Mouse (Mus musculus) c-Kit-positive CD71-positive TER-119-negative erythroid progenitor cells, embryonic 14.5 days (primary cell): ENCODE measurements around the gene Ddb1.
"Not testable (repeated sequence)": the region's sequence is repeated elsewhere in the genome, so short reads cannot be mapped to it uniquely, and the experiment has no call there.

Source experiments
- DNase-seq: peaks from one replicate; pipeline ENCODE4 v3.0.0-alpha.2; 2013; ENCODE audit warnings: low read depth

Ddb1 gene

DNA sequence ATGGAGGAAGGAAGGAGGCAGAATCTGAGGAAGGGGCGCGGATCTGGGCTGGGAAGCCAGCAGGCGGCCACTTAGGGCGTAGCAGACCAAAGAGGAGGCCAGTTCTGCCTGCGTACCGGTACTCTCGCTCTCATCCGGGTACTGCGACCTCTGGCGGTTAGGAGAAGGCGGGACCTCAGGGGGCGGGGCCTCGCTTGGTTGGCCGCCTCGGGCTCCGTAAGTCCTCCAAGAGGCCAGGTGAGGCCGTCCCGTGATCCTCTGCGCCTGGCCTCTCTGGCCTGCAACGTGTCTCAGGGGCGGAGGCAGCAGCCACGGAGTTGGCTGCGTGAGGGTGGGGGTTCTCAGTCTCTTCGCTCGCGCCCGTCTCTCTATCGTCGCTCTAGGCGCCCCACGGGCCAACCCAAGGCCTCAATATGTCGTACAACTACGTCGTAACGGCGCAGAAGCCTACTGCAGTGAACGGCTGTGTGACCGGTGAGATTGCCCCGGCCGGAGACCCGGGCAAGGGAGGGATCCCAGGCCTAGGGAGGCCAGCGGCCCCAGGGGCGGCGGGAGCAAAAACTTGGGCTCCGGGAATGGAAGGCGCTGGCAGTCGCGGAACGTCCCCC lies at the start of gene Ddb1, which contains the start of gene Tkfc:
Ddb1 (plus strand) TSS at position 35 of the 608 bp plus-strand sequence.
Tkfc (minus strand) TSS at position 362 of the 608 bp plus-strand sequence.
- peak; percentile 97 for DNase-seq

DNA sequence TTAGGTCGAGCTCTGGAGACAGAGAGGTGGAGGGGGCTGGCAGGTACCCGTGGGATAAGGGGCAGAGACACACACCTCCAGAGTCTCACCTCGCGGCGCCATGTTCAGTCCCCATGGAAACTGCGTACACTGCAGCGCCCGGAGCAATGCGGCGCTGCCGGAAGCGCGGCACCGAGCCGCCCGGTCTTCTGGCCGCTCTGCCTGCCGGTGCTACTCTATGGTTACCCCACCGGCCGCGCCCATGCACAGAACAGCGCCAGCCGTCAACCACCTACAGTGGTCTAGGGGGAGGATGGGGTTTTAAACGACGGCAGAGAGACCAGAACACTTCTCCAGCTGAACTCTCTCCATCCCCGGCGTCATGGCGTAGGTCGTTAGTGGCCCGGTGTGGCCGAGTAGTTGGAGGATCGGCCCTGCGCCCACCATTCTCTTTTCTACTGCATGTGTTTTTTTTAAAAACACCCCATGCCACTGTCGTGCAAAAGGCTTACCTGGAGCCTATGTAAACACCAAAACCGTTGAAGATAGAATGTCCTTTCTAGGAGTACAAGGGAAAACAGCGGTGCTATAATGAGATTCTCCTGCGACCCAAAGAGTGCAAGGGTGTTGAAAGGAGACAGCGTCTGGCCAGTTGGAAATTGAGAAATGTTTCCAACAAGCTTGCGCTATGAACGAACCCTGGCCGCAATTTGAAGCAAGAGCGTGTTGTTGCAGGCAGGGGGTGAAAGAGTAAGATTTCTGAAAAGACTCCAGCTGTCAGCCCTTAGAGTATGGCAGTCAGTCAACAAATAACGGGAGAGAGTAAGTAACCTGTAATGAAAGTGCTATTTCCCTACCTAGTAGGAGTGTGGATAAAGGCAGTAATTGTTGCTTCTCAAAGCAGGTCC lies 49.3 kb upstream of the Ddb1 start, which contains the start of gene Tmem216:
Tmem216 (minus strand) TSS at position 615 of the 887 bp plus-strand sequence.
- peak; percentile 75 for DNase-seq

DNA sequence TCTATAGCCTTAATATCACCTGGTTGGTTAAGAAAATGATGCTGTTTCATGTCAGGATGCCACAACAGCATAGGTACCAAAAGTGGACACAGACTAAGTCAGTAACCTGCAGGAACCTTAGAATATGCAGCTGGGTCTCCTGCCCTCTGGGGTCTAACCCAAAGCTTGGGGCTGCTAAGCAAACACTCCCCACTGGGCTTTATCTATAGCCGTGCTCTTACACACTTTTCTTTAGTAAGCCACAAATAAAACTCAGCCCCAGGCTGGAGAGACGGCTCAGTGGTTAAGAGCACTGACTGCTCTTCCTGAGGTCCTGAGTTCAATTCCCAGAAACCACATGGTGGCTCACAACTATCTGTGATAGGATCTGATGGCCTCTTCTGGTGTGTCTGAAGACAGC lies 48.1 kb upstream of the Ddb1 start:
- no peak for DNase-seq

- no peak for DNase-seq
These were observed 47.7 kb upstream of the Ddb1 start for GRCm38 (mm10) chr19:10557430-10557829.

DNA sequence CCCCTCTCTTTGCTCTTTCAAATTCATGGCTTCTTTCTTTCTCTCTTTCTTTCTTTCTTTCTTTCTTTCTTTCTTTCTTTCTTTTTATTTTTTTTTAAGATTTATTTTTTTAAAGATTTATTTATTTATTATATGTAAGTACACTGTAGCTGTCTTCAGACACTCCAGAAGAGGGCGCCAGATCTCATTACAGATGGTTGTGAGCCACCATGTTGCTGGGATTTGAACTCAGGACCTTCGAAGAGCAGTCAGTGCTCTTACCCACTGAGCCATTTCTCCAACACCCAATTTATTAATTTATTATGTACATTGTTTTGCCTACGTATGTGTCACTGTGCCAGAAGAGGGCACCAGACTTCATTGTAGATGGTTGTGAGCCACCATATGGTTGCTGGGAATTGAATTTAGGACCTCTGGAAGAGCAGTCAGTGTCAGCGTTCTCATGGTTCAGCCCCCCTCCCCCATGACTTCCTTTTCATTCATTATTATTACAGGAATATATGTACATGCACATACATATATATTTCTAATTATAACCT lies 47.2 kb upstream of the Ddb1 start:
- not testable (repeated sequence) for DNase-seq

DNA sequence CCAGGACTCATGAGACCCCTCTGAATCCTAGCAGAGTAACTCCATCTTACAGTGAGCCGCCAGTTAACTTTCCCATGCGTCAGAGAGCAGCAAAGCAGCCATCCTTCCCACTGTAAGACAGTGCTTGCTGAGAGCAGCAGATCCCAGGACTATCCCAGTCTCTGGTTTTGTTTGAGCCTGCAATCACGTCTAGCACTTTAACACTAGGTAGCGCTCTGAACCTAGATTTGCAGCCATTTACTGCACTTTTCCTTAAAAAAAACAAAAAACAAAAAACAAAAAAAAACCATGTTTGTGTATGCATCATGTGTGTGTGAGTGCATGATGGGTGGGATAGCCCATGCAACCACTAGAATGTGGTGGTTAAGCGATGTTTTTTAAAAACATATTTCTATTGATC lies 45.0 kb upstream of the Ddb1 start:
- DNase-seq: no peak

- no peak for DNase-seq
These were observed 43.4 kb upstream of the Ddb1 start for GRCm38 (mm10) chr19:10561558-10562314.

DNA sequence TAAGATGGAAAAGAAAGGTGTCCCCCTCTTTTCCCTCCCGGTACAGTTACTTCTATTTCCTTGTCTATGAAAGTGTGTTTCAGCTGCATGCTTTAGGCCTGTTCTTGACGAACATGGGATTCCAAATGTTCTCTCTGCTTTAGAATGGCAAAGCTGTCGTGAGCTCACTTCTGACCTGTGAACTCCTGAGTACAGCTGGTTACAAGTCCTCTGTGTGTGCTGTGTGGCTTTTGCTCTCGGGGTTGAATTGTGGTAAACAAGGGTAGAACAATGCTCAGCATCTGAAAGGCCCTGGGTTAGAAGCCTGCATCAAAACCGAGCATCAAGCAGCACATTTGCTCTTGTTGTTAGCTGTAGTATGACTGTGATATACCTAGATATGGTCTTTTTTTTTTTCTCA lies 42.8 kb upstream of the Ddb1 start:
- no peak for DNase-seq

- no peak for DNase-seq
These were observed 40.8 kb upstream of the Ddb1 start for GRCm38 (mm10) chr19:10564278-10564677.

DNA sequence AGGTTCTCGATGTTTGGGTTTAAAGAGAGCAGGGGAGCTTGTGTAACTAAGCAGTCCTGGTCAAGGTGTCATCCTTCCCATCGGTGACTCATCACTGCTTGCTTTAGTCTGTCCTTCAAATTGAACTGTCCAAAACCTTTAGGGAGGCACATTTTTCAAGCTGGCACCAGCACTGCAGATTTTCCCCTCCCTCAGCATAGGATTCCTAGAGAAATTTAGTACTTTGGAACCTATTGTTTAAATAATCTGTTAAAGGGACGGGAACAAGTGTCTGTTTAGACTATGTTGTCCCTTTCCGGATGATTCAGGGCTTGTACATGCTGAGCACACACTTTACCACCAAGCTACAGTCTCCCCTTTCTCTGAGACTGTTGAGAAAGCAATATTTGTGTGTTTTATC lies 39.9 kb upstream of the Ddb1 start:
- no peak for DNase-seq

- DNase-seq: no peak
These were observed 35.5 kb upstream of the Ddb1 start for GRCm38 (mm10) chr19:10569627-10570026.

DNA sequence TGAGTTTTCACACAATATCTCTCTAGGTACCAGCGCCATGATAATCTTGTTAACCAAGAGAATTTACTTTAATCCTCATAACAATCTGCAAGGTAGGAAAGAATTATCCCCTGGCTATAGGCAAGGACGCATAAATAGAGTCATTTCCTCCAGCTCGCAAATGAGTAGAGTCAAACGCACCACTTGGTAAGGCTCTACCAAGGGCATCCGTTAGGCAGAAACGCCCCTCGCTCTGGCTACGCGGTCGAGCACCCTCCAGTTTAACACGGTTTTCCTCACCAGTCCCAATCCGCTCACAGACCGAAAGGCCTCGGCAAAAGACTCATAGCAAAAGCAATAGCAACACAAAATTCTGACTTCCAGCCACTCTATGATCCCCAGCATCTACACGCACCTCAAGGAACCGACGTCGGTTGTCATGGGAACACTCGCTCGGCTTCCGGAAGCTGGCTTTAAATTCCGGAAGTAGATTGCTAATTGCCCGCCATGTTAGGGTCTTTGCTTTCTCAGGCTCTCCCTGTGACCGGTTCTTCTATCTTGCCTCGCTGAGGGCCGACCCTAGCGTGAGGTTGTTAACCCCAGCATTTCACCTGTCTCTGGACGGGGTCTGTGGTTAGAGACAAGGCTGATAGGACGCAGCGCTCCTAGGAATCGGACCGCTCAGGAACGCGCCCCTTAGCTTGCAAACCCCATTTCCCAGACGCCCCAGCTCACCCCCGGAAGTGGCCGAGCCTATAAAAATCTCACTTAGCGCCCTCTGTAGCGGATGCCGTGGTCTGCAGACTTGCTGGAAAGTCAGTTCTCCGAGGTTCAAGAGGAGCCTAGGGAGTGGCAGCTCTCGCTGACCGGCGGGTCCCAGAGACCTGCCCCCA lies 28.2 kb upstream of the Ddb1 start, which contains the start of the genes Cyb561a3 and Tmem138:
Cyb561a3 (plus strand) TSS at position 483 of the 872 bp plus-strand sequence.
Tmem138 (minus strand) TSS at position 673 of the 872 bp plus-strand sequence.
- DNase-seq: peak; percentile 93

GRCm38 (mm10) chr19:10580102-10580501 lies 25.0 kb upstream of the Ddb1 start:
- no peak for DNase-seq

DNA sequence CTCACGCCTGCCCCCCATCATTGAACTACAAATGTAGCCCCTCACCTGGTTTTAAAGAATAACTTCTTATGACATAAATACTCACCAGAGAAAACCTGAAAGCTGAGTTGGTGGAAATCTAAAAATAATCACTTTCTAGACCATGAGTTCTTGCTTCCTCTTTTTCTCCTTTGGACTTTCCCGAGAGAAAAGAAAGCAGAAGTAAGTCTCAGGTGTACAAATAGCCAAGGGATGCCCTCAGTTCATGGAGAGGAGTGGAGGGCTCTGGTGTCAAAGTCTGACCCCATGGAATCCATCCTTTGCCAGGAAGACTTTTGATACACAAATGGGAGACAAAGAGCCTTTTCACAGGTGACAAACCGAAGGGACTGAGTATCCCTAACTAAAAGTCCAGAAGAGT lies 24.4 kb upstream of the Ddb1 start:
- DNase-seq: no peak

DNA sequence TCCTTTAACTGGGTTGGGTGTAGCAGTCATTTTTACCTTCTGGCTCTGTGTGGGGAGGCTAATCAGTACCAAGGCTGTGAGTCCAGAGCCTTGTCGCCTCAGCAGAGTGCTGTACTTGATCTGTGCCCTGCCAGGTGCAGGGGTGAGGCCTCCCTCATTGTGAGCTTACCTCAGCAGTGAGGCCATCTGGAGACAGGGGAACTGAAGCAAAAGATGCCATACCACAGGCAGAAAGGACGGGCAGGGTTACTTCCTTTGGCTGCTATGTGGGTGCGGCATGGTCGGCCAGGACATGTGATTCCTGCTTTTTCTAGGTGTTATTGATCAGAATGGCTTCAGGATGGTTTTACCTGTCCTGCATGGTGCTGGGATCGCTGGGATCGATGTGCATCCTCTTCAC lies 23.1 kb upstream of the Ddb1 start:
- no peak for DNase-seq

DNA sequence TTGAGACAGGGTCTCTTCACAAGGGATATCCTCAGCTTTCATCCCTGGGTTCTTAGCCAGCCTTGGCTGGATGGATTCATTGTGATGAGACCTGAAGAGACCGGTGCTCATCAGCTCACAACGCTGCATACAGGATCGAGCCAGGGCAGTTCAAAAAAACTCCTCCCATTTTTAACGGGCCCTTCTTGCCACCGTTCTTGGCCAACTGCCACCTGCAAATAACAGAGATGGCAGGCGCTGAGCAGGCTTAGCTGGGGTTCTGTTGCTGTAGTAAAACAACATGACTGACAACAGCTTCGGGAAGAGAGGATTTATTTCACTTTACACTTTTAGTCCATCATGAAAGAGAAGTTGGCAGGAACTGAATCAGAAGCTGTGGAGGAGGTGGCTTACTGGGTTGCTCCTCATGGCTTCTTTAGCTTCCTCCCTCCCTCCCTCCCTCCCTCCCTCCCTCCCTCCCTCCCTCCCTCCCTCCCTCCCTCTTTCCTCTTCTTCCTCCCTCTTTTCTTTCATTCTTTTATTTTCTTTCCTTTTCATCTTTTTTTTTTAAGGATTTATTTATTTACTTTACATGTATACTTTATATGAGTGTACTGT lies 21.5 kb upstream of the Ddb1 start:
- no peak for DNase-seq

DNA sequence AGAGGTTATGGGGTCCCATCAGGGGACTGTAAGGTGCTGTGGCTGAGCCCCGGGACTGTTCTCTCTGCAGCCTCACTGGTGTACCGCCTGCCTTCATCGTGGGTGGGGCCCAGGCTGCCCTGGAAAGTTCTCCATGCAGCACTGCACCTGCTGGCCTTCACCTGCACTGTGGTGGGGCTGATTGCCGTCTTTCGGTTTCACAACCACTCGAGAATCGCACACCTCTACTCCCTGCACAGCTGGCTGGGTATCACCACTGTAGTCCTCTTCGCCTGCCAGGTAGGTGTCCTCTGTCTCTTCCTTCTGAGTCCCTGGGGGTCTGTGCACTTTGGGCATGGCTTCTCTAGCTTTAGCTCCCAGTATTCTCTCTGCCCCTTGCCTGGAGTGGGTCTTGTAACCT lies 20.0 kb upstream of the Ddb1 start:
- no peak for DNase-seq

GRCm38 (mm10) chr19:10587231-10587630 lies 17.9 kb upstream of the Ddb1 start:
- no peak for DNase-seq

DNA sequence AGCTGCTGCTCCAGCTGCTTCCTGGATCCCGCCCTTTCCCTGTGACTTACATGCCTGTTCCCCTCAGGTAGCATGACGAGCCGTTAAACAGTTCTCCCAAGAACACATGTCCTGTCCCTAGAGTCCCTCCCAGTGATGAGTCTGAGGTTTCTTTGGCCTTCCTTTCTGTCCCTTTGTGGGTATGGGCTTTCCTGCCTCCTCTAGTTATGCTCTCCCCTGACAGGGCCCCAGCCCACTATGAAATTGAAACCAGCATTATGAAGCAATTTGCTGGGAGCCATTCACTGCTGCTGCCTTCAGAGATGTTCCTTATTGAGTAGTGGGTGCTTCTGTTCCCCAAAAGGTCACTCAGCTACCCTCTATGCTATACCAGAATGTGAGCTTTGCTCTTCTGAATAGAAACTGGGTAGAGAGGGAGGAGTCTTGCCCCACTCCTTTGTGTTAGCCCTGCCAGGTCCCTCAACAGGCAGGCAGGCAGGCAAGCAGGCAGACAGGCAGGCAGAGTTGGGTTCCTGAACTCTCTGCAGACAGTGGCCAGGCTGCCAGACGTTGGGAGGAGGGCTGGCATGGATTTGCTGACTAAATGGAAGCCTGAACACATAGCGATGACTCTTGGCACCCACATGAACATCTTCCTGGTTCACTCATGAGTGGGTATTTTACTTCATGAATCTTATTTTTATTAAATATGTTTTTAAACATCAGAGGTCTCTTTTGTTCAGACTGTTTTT lies 15.8 kb upstream of the Ddb1 start:
- no peak for DNase-seq

- no peak for DNase-seq
These were observed 14.8 kb upstream of the Ddb1 start for GRCm38 (mm10) chr19:10590301-10590700.
